Mouse (Mus musculus): ENCODE data around the gene Dpep3. TPM values are rescaled to one million over a fixed set of nuclear protein-coding genes. Genes with fewer than 3 reads are reported as not detected.

Gene Dpep3
- not detected for polyA plus RNA-seq (2017; shearing (Covaris generic))

DNA sequence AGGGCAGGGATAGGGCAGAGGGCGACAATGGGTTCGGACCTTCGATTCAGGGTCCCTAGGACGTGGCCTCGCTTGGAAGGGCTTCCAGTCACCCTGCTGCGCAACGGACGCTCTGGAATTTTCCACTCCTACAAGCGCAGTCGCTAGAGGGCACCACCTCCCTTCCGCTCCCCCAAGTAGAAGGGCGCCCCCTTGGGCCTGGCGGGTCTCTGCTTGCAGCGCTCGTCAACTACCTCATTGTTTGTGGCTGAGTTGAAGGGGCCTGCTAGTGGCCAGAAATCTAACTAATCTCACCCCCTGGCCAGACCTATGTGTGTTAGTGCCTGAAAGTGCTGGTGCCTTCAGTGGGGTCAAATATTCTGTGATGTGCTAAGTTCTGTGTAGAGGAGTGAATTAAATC is at the start of gene Dpep3:
TSS of gene Dpep3 (minus strand) at position 105 of the 400 bp plus-strand sequence.

DNA sequence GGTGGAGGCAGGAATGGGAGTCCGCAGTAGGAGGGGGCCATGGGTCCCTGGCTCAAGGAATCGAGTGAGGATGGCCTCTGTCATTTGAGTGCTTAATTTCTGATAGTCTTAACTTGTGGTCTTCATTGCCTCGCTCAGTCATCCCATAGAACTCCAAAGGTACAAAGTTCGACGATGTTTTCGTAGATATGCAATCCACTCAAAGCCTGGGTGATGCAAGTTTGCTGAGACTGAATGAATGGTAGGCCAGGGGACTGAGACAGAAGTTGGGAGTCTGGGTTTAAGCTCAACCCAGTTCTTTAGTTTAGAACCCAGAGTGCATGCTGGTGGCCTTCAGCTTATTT is 32.4 kb upstream of the Dpep3 start, which contains the start of gene Ddx28:
TSS of gene Ddx28 (minus strand) at position 240 of the 344 bp plus-strand sequence.

DNA sequence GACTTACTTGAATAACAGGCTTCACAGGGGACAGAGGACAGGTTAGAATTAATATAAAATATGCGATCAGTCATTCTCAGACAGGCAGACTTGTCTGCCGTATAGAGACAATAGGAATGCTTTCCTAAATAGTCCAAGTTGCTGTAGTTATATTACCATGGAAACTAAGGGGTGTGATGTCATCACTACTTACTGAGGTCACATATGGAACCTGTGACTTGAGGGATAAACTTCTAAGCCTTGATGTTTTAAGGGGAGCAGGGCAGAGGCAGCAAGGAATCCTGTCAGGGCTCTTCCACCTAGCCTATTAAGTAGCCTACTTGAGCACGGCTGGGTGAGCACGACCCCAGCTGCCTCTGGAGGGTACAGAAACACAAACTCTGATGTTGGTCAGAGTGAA is 26.6 kb upstream of the Dpep3 start, which contains the start of gene Dpep2nb:
TSS of gene Dpep2nb (minus strand) at position 101 of the 400 bp plus-strand sequence.

DNA sequence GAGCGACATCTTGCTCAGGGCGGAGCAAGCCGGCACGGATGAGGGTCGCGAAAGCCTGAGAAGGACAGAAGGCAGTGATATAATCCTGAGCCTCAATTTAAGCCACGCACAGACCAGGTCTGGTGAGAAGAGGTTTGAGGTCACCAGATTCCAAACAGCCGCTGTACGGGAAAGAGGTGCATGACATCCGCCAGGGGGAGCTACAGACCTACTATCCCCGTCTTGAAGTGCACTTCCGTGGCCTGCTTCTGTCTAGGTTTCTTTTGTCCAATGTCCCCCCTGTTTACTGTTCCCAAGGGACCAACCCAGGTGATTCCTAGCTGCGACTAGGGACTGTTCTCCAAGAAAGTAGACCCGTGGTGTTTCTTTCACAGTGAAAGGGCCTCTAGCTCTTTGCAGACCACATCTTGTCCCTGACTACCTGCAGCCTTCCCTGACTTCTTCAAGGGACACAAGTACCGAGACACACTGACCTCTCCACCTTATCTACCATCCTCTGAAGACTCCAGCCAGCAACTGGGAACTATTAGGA is 11.7 kb upstream of the Dpep3 start, which contains the start of gene Dus2:
TSS of gene Dus2 (plus strand) at position 482 of the 532 bp plus-strand sequence.

DNA sequence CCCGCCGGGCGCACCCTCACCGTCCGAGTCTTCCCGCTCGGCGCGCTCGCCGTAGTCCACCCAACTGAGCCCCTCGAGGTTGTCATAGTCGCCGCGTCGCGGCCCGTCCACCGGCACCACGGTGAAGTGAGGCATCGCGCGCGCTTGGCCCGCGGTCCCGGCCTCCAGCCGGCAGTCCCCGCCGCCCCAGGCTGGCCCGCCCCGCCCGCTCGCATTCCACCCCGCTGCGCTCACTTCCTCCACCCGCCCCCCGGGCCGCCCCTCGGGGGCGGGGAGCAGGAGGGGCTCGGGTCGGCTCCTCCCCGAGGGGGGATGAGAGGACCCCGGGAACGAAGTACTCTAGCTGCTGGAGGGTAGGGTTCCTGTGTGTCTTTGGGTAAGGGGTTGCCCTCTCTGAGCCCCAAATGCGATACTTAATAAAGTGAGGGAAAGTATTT is 13.3 kb downstream of the Dpep3 start, which contains the start of gene Slc12a4:
TSS of gene Slc12a4 (minus strand) at position 193 of the 437 bp plus-strand sequence.

DNA sequence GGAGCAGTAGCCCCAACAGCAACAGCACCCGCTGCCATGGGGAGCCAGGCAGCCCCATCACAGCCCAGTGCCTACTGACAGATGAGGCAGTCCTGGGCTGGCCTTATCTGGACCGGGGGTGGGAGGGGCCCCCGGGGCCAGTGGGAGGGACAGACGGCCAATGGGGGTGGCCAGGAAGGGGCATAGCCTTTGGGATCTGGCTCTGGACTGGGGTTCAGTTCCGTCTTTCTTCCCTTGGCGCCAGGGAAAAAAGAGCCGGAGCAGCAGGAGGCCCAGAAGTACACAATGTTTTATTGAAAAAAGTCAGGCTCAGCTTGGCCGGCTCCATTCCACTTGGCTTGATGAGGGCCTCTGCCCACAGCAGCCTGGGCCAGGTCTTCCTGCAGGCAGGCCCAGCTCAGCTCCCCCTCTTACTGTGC is 35.9 kb downstream of the Dpep3 start, which contains the start of gene Lcat:
TSS of gene Lcat (minus strand) at position 62 of the 419 bp plus-strand sequence.

DNA sequence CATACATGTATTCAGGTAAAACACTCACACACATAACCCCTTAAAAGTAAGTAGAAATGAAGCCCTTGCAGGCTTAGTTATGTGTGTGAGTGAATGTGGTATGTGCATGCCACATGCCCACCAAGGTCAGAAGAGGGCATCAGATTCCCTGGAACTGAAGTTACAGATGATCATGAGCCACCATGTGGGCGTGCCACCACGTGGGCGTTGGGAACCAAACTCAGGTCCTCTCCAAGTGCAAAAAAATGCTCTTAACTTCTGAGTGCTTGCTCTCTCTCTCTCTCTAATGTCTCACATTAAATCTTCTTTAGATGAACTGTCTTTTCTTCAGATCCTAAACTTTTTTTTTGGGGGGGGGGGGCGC is 40.9 kb downstream of the Dpep3 start, which contains the start of gene Psmb10:
TSS of gene Psmb10 (minus strand) at position 139 of the 364 bp plus-strand sequence.

DNA sequence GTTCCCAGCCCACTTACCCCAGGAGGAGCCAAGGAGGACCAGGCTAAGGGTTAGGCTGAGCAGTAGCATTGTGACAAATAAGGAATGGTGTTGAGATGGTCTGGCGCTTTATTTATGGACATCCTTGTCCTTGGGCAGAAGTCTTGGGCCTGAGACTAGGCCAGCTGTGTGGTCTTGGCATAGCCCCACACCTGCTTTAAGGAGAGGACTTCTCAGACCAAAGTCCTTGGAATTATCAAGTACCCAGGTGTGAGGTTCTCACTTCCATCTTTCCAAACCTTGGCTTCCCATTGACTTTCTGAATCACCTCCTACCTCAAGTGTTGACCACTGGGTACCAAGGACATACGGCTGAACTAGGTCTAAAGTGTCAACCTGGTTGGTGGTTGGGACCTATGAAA is 45.5 kb downstream of the Dpep3 start, which contains the start of gene Ctrl:
TSS of gene Ctrl (minus strand) at position 101 of the 400 bp plus-strand sequence.

Other genes with a start within 250 kb of the Dpep3 start
- gene Gfod2, start 220.8 kb downstream of the Dpep3 start, polyA plus RNA-seq (2017; shearing (Covaris generic)) = 5.2 TPM
- 23.6 TPM for gene Ranbp10, start 152.1 kb downstream of the Dpep3 start, polyA plus RNA-seq (2017; shearing (Covaris generic))
- gene Tsnaxip1, start 151.7 kb downstream of the Dpep3 start, polyA plus RNA-seq (2017; shearing (Covaris generic)) = 0.85 TPM
- 19.7 TPM for gene Cenpt, start 126.2 kb downstream of the Dpep3 start, polyA plus RNA-seq (2017; shearing (Covaris generic))
- 36.7 TPM for gene Thap11, start 124.3 kb downstream of the Dpep3 start, polyA plus RNA-seq (2017; shearing (Covaris generic))
- gene Nutf2, start 118.8 kb downstream of the Dpep3 start, polyA plus RNA-seq (2017; shearing (Covaris generic)) = 12.7 TPM
- gene Edc4, start 98.5 kb downstream of the Dpep3 start, polyA plus RNA-seq (2017; shearing (Covaris generic)) = 80.7 TPM
- gene Nrn1l, start 85.9 kb downstream of the Dpep3 start, polyA plus RNA-seq (2017; shearing (Covaris generic)) = 1.1 TPM
- 28.6 TPM for gene Pskh1, start 79.0 kb downstream of the Dpep3 start, polyA plus RNA-seq (2017; shearing (Covaris generic))
- gene Ctrl, start 45.6 kb downstream of the Dpep3 start, polyA plus RNA-seq (2017; shearing (Covaris generic)) = 2.1 TPM
- gene Psmb10, start 41.0 kb downstream of the Dpep3 start, polyA plus RNA-seq (2017; shearing (Covaris generic)) = 402 TPM
- 0.44 TPM for gene Lcat, start 36.0 kb downstream of the Dpep3 start, polyA plus RNA-seq (2017; shearing (Covaris generic))
- gene Slc12a4, start 13.3 kb downstream of the Dpep3 start, polyA plus RNA-seq (2017; shearing (Covaris generic)) = 19.6 TPM
- gene Dus2, start 11.9 kb upstream of the Dpep3 start, polyA plus RNA-seq (2017; shearing (Covaris generic)) = 18.3 TPM
- gene Dpep2nb, start 26.5 kb upstream of the Dpep3 start, polyA plus RNA-seq (2017; shearing (Covaris generic)) = 0.49 TPM
- gene Ddx28, start 32.5 kb upstream of the Dpep3 start, polyA plus RNA-seq (2017; shearing (Covaris generic)) = 15.7 TPM
- 139 TPM for gene Nfatc3, start 79.4 kb upstream of the Dpep3 start, polyA plus RNA-seq (2017; shearing (Covaris generic))
- 1.2 TPM for gene Esrp2, start 157.5 kb upstream of the Dpep3 start, polyA plus RNA-seq (2017; shearing (Covaris generic))
- gene Pla2g15, start 171.0 kb upstream of the Dpep3 start, polyA plus RNA-seq (2017; shearing (Covaris generic)) = 9.0 TPM
- 35.5 TPM for gene Slc7a6, start 189.4 kb upstream of the Dpep3 start, polyA plus RNA-seq (2017; shearing (Covaris generic))
- 67.0 TPM for gene Slc7a6os, start 231.5 kb upstream of the Dpep3 start, polyA plus RNA-seq (2017; shearing (Covaris generic))
- 44.5 TPM for gene Prmt7, start 231.5 kb upstream of the Dpep3 start, polyA plus RNA-seq (2017; shearing (Covaris generic))

All from CD4-positive, CD25-positive, alpha-beta regulatory T cell (primary cell).